Mouse (Mus musculus): ENCODE measurements around the gene Rpl18. TPM values are rescaled to one million over a fixed set of nuclear protein-coding genes. Genes with fewer than 3 reads are reported as not detected.
A peak's percentile ranks its signal among the peaks of the same experiment; 100 is the strongest.

Gene Rpl18
- polyA plus RNA-seq, 1 experiment from 2014 or later = 1,039 TPM

GRCm38 (mm10) chr7:45717918-45718297 is 2.7 kb downstream of the Rpl18 start, which contains the start of gene Sphk2:
Gene Sphk2 (minus strand): TSS chr7:45718002.
- peak within 1 kb of the TSS; percentile 99 for H3K9ac ChIP-seq
- no peaks in the 10 kb centered on the region for H3K9me3 ChIP-seq
- peaks cover 52% of the 10 kb centered on the region for H3K4me1 ChIP-seq
- peak; percentile 75 for ATAC-seq (ENCODE audit: low FRiP score, low read depth)
- WGBS = under 1% methylated on average over 41 of the region's 41 CpGs
- peak within 1 kb of the TSS; percentile 94 for H3K4me2 ChIP-seq (replicated peaks)
- H3K36me3 ChIP-seq = peaks cover 46% of the 10 kb centered on the region
- H3K27me3 ChIP-seq = no peaks in the 10 kb centered on the region
- peak within 1 kb of the TSS; percentile 93 for H3K27ac ChIP-seq
- H3K4me3 ChIP-seq = peak within 1 kb of the TSS; percentile 94

GRCm38 (mm10) chr7:45718331-45718730 is 3.1 kb downstream of the Rpl18 start:
- no peaks in the 10 kb centered on the region for H3K9me3 ChIP-seq
- H3K9ac ChIP-seq = peak overlapping the region; percentile 99
- ATAC-seq (ENCODE audit: low FRiP score, low read depth) = no peak
- peak overlapping the region; percentile 94 for H3K4me3 ChIP-seq
- no peaks in the 10 kb centered on the region for H3K27me3 ChIP-seq
- H3K4me2 ChIP-seq (replicated peaks) = peak overlapping the region; percentile 87
- peaks cover 52% of the 10 kb centered on the region for H3K4me1 ChIP-seq
- under 1% methylated on average over 20 of the region's 20 CpGs for WGBS
- peak overlapping the region; percentile 93 for H3K27ac ChIP-seq
- peaks cover 46% of the 10 kb centered on the region for H3K36me3 ChIP-seq

GRCm38 (mm10) chr7:45719180-45719579 is 3.9 kb downstream of the Rpl18 start:
- Histone ChIP-seq H3K36me3 (peaks cover 52% of the 10 kb centered on the region), H3K27me3 (no peaks in the 10 kb centered on the region), H3K4me3 (peak overlapping the region; percentile 94), H3K9me3 (no peaks in the 10 kb centered on the region), H3K4me1 (peaks cover 49% of the 10 kb centered on the region), H3K27ac (no peak overlapping the region), H3K9ac (peak overlapping the region; percentile 99), H3K4me2 (replicated peaks) (peak overlapping the region; percentile 87)
- WGBS = 77% methylated on average over 10 of the region's 10 CpGs
- no peak for ATAC-seq (ENCODE audit: low FRiP score, low read depth)

- 88% methylated on average over 16 of the region's 16 CpGs for WGBS
Measured at GRCm38 (mm10) chr7:45719738-45720412, 4.6 kb downstream of the Rpl18 start.

GRCm38 (mm10) chr7:45720413-45721233 is 5.4 kb downstream of the Rpl18 start, which contains the start of gene Fam83e:
Gene Fam83e (plus strand): TSS chr7:45721212.
- H3K27me3 ChIP-seq = no peaks in the 10 kb centered on the region
- H3K4me1 ChIP-seq = peaks cover 40% of the 10 kb centered on the region
- no peak for ATAC-seq (ENCODE audit: low FRiP score, low read depth)
- no peak within 1 kb of the TSS; the same call in 1 of the 2 replicates for H3K27ac ChIP-seq
- H3K9me3 ChIP-seq = no peaks in the 10 kb centered on the region
- H3K4me3 ChIP-seq = no peak within 1 kb of the TSS
- H3K9ac ChIP-seq = peak within 1 kb of the TSS; percentile 99; the same call in 1 of the 2 replicates
- peaks cover 66% of the 10 kb centered on the region for H3K36me3 ChIP-seq
- H3K4me2 ChIP-seq (replicated peaks) = peak within 1 kb of the TSS; percentile 87; the same call in 1 of the 2 replicates
- WGBS = 80% methylated on average over 14 of the region's 14 CpGs

More at GRCm38 (mm10) chr7:45719738-45720412, 4.6 kb downstream of the Rpl18 start:
- Histone ChIP-seq H3K9me3 (no peaks in the 10 kb centered on the region), H3K27ac (no peak overlapping the region), H3K4me2 (replicated peaks) (peak overlapping the region; percentile 87), H3K9ac (peak overlapping the region; percentile 99; the same call in 1 of the 2 replicates), H3K4me3 (peak overlapping the region; percentile 94; the same call in 1 of the 2 replicates), H3K4me1 (peaks cover 43% of the 10 kb centered on the region), H3K36me3 (peaks cover 59% of the 10 kb centered on the region), H3K27me3 (no peaks in the 10 kb centered on the region)
- no peak for ATAC-seq (ENCODE audit: low FRiP score, low read depth)

GRCm38 (mm10) chr7:45721234-45721571 is 5.9 kb downstream of the Rpl18 start:
- Histone ChIP-seq H3K27me3 (no peaks in the 10 kb centered on the region), H3K4me3 (no peak overlapping the region), H3K9ac (no peak overlapping the region; the same call in 1 of the 2 replicates), H3K4me2 (replicated peaks) (no peak overlapping the region), H3K27ac (no peak overlapping the region; the same call in 1 of the 2 replicates), H3K4me1 (peaks cover 34% of the 10 kb centered on the region), H3K36me3 (peaks cover 72% of the 10 kb centered on the region), H3K9me3 (no peaks in the 10 kb centered on the region)
- no peak for ATAC-seq (ENCODE audit: low FRiP score, low read depth)
- WGBS = 85% methylated on average over 7 of the region's 7 CpGs

- ATAC-seq (ENCODE audit: low FRiP score, low read depth) = no peak
- no peak overlapping the region; the same call in 1 of the 2 replicates for H3K27ac ChIP-seq
Measured at GRCm38 (mm10) chr7:45721642-45722347, 6.5 kb downstream of the Rpl18 start.

GRCm38 (mm10) chr7:45722348-45722713 is 7.1 kb downstream of the Rpl18 start:
- 75% methylated on average over 13 of the region's 13 CpGs for WGBS
- H3K27ac ChIP-seq = no peak overlapping the region; the same call in 1 of the 2 replicates
- no peak overlapping the region for H3K9ac ChIP-seq
- H3K4me2 ChIP-seq (replicated peaks) = no peak overlapping the region
- ATAC-seq (ENCODE audit: low FRiP score, low read depth) = no peak
- peaks cover 83% of the 10 kb centered on the region for H3K36me3 ChIP-seq
- H3K9me3 ChIP-seq = no peaks in the 10 kb centered on the region
- H3K4me3 ChIP-seq = no peak overlapping the region
- H3K4me1 ChIP-seq = peaks cover 23% of the 10 kb centered on the region
- no peaks in the 10 kb centered on the region for H3K27me3 ChIP-seq

More at GRCm38 (mm10) chr7:45721642-45722347, 6.5 kb downstream of the Rpl18 start:
- Histone ChIP-seq H3K36me3 (peaks cover 78% of the 10 kb centered on the region), H3K4me3 (no peak overlapping the region), H3K9ac (no peak overlapping the region), H3K9me3 (no peaks in the 10 kb centered on the region), H3K27me3 (no peaks in the 10 kb centered on the region), H3K4me2 (replicated peaks) (no peak overlapping the region), H3K4me1 (peaks cover 28% of the 10 kb centered on the region)
- 56% methylated on average over 13 of the region's 13 CpGs for WGBS

- ATAC-seq (ENCODE audit: low FRiP score, low read depth) = no peak
- Histone ChIP-seq H3K27me3 (no peaks in the 10 kb centered on the region), H3K4me2 (replicated peaks) (no peak overlapping the region), H3K9me3 (no peaks in the 10 kb centered on the region), H3K4me1 (peaks cover 23% of the 10 kb centered on the region), H3K36me3 (peaks cover 90% of the 10 kb centered on the region), H3K4me3 (no peak overlapping the region), H3K9ac (no peak overlapping the region), H3K27ac (no peak overlapping the region)
- 90% methylated on average over 4 of the region's 4 CpGs for WGBS
Measured at GRCm38 (mm10) chr7:45723301-45723700, 8.0 kb downstream of the Rpl18 start.

- no peak overlapping the region for H3K27ac ChIP-seq
- no peak for ATAC-seq (ENCODE audit: low FRiP score, low read depth)
- WGBS = 94% methylated on average over 14 of the region's 14 CpGs
- no peaks in the 10 kb centered on the region for H3K27me3 ChIP-seq
- no peaks in the 10 kb centered on the region for H3K9me3 ChIP-seq
- H3K9ac ChIP-seq = no peak overlapping the region
- H3K36me3 ChIP-seq = peaks cover 93% of the 10 kb centered on the region
- H3K4me2 ChIP-seq (replicated peaks) = no peak overlapping the region
- no peak overlapping the region for H3K4me3 ChIP-seq
- H3K4me1 ChIP-seq = peaks cover 22% of the 10 kb centered on the region
Measured at GRCm38 (mm10) chr7:45723781-45724180, 8.5 kb downstream of the Rpl18 start.

- 91% methylated on average over 9 of the region's 9 CpGs for WGBS
- ATAC-seq (ENCODE audit: low FRiP score, low read depth) = no peak
- Histone ChIP-seq H3K9ac (no peak overlapping the region; the same call in 1 of the 2 replicates), H3K4me3 (no peak overlapping the region), H3K36me3 (peaks cover 89% of the 10 kb centered on the region), H3K27me3 (no peaks in the 10 kb centered on the region), H3K27ac (no peak overlapping the region), H3K4me2 (replicated peaks) (no peak overlapping the region), H3K9me3 (no peaks in the 10 kb centered on the region), H3K4me1 (peaks cover 8% of the 10 kb centered on the region; the same call in 1 of the 2 replicates)
Measured at GRCm38 (mm10) chr7:45725151-45725550, 9.9 kb downstream of the Rpl18 start.

Measured in limb, embryonic 13.5 days (tissue).